In the genomic region with DNA sequence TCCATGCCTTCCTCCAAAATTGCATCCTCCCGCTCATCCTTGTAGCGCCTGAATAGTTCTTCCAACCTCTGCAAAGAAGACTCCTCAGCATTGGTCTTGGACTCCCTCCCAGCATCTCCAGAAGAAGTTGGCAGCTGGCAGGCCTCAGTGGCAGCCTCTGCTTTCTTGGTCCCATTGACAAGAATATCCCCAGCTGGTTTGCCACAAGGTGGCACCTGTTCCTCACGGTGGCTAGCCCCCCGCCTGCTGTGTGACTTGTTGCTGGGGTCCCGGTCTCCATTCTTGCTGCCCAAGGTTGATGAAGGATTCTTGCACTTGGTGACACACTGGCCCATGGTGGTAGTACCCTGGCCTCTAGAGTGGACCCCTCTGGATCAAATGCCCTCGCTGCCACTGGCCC, we compare ENCODE assay signal across 11 mouse cellular contexts. TPM values are rescaled to one million over a fixed set of nuclear protein-coding genes. Genes with fewer than 3 reads are reported as not detected.
A peak's percentile ranks its signal among the peaks of the same experiment; 100 is the strongest.
DNase-seq lines count a peak whose midpoint lies in the region; ATAC-seq and TF ChIP-seq lines count a peak whose summit lies in the region.
"Had no signal": no experiment of that assay in that cellular context is flagged by ENCODE, and none has a peak within 500 bp of the region (broad histone marks: within the 10 kb centered on the region; RNA-seq: fewer than 3 reads in every experiment).

No protein-coding gene starts in this region.

- TF ChIP-seq EP300 in MEL (IDR thresholded peaks at IDR 0.05; ENCODE audit: low read depth in 1 of 2, low read length in 2 of 2) = no peak

- TF ChIP-seq POLR2A in MEL (IDR thresholded peaks at IDR 0.05; ENCODE audit: control insufficient read depth in 1 of 2, insufficient read depth in 1 of 2, low read depth in 1 of 2, low read length in 2 of 2, poor library complexity in 1 of 2) = no peak

- peak; percentile 18 for DNase-seq in embryo, embryonic 10 days (ENCODE audit: low spot score)
- no peak for DNase-seq in embryo, embryonic 10.5 days (ENCODE audit: low spot score)
- no peak for DNase-seq in layer of hippocampus, adult 2 months (ENCODE audit: low spot score in 2 of 2)
- no peak for DNase-seq in layer of hippocampus, adult 9-10 months (ENCODE audit: low spot score)
- DNase-seq in MEL (ENCODE audit: low read depth, low spot score) = no peak
- DNase-seq in lung, postnatal 36 days = peak; percentile 36
- no peak for DNase-seq in c-Kit-positive CD71-positive TER-119-positive erythroid progenitor cells, embryonic 14.5 days (ENCODE audit: low spot score)
- DNase-seq: right cerebral cortex, postnatal 25 days had no signal

- no peak overlapping the region for H3K9ac ChIP-seq in MEL (ENCODE audit: control insufficient read depth, low read depth, low read length, poor library complexity, severe bottlenecking)
- H3K9ac ChIP-seq: limb, embryonic 13.5 days had no signal

- H3K4me3 ChIP-seq in layer of hippocampus, adult 2 months = no peak overlapping the region
- H3K4me3 ChIP-seq in MEL (ENCODE audit: control insufficient read depth in 1 of 2, insufficient read depth in 1 of 2, low read depth in 2 of 2, low read length in 2 of 2) = no peak overlapping the region
- H3K4me3 ChIP-seq: limb, embryonic 13.5 days had no signal

- H3K36me3 ChIP-seq in MEL (ENCODE audit: control insufficient read depth in 1 of 2, insufficient read depth in 2 of 2, low read length in 2 of 2) = peaks cover 0 to 15% of the 10 kb centered on the region in 2 experiments; a peak in 2 of 4 replicates

- peaks cover 12 to 14% of the 10 kb centered on the region in 2 experiments for H3K4me1 ChIP-seq in MEL (ENCODE audit: control insufficient read depth in 1 of 2, insufficient read depth in 2 of 2, low read length in 2 of 2)

- peak; percentile 60 for TF ChIP-seq CTCF in layer of hippocampus, adult 2 months (conservative IDR thresholded peaks at IDR 0.05)
- peak; percentile 6 to 25 (median 25); a peak in 2 of 6 replicates for TF ChIP-seq CTCF in MEL (IDR thresholded peaks at IDR 0.05 in 2 of 3, conservative IDR thresholded peaks at IDR 0.05 in 1 of 3; ENCODE audit: control insufficient read depth in 1 of 3, insufficient read depth in 1 of 3, low read depth in 2 of 3, low read length in 3 of 3, poor library complexity in 1 of 3, severe bottlenecking in 1 of 3)

- TF ChIP-seq RAD21 in MEL (IDR thresholded peaks at IDR 0.05; ENCODE audit: low read depth, low read length) = peak; percentile 25

- ATAC-seq in megakaryocyte-erythroid progenitor cell, adult 5-6 weeks (replicated peaks; ENCODE audit: low FRiP score, low TSS enrichment, poor library complexity, severe bottlenecking) = no peak
- ATAC-seq: hindbrain, embryonic 16.5 days had no signal

- no peak overlapping the region for H3K27ac ChIP-seq in layer of hippocampus, adult 2 months
- no peak overlapping the region for H3K27ac ChIP-seq in MEL (ENCODE audit: control insufficient read depth, low read depth, low read length)
- H3K27ac ChIP-seq: limb, embryonic 13.5 days had no signal

- H3K9me3 ChIP-seq in MEL (replicated peaks; ENCODE audit: insufficient read depth, low read length) = no peaks in the 10 kb centered on the region
- H3K9me3 ChIP-seq: limb, embryonic 13.5 days had no signal

- no peaks in the 10 kb centered on the region for H3K27me3 ChIP-seq in MEL (ENCODE audit: control insufficient read depth in 1 of 2, insufficient read depth in 2 of 2, low read length in 2 of 2)
- H3K27me3 ChIP-seq: limb, embryonic 13.5 days had no signal

- H3K79me2 ChIP-seq in MEL (ENCODE audit: control insufficient read depth, insufficient read depth, low read length, poor library complexity) = no peaks in the 10 kb centered on the region

TF ChIP-seq in MEL, 35 proteins besides CTCF, POLR2A, EP300 and RAD21:
- no peak for TF ChIP-seq UBTF (IDR thresholded peaks at IDR 0.05; ENCODE audit: borderline replicate concordance, insufficient read depth, low read depth, low read length)
- no peak for TF ChIP-seq USF2 (IDR thresholded peaks at IDR 0.05; ENCODE audit: borderline replicate concordance in 1 of 2, insufficient read depth in 1 of 2, low read depth in 1 of 2, low read length in 2 of 2)
- peak; percentile 25; the same call in 1 of the 2 replicates for TF ChIP-seq SMC3 (IDR thresholded peaks at IDR 0.05; ENCODE audit: low read depth, low read length)
TF ChIP-seq in MEL: peak in this region for 1.

RNA-seq across cellular contexts. Expression of gene Lyrm1, which starts 36.2 kb away (rescaled TPM):
- 10 to 100 TPM in 1 of 2 experiments, 1 to 10 TPM in 1; 9.8 to 10.8 TPM for total RNA-seq in layer of hippocampus, adult 2 months (2021)
- 2.1 and 4.0 TPM in 2 replicates for total RNA-seq in MEL (2012; rRNA removed)
- 1 to 10 TPM in 1 of 2 experiments, not detected in 1; 4.4 TPM for polyA plus RNA-seq in MEL (2012; ENCODE audit: insufficient read depth in 1 of 2, insufficient read length in 2 of 2, low read depth in 1 of 2, low replicate concordance in 2 of 2, missing spikeins in 1 of 2)
- total RNA-seq in megakaryocyte-erythroid progenitor cell, adult 5-6 weeks (2014; fragmentation: Nextera tagmentation) = 3.0 and 5.2 TPM in 2 replicates
- total RNA-seq in megakaryocyte-erythroid progenitor cell, adult 5-6 weeks (2017) = 1.8 TPM in 1 of 2 replicates, not detected in the other

RNA-seq across cellular contexts. Expression of gene Dcun1d3, which starts 36.6 kb away (rescaled TPM):
- total RNA-seq in layer of hippocampus, adult 2 months (2021) = 10 to 100 TPM; 22.3 TPM
- 2.5 and 3.3 TPM in 2 replicates for total RNA-seq in MEL (2012; rRNA removed)
- 1 to 10 TPM in 1 of 2 experiments, not detected in 1; 5.6 TPM for polyA plus RNA-seq in MEL (2012; ENCODE audit: insufficient read depth in 1 of 2, insufficient read length in 2 of 2, low read depth in 1 of 2, low replicate concordance in 2 of 2, missing spikeins in 1 of 2)
- 0.94 and 2.5 TPM in 2 replicates for total RNA-seq in megakaryocyte-erythroid progenitor cell, adult 5-6 weeks (2014; fragmentation: Nextera tagmentation)
- total RNA-seq in megakaryocyte-erythroid progenitor cell, adult 5-6 weeks (2017) = 2.2 and 4.7 TPM in 2 replicates

Comparison
In these comparisons a context has a peak if more than half of its experiments do, and no peak if none do; other contexts are left out.
1. DNase-seq: peak in embryo, embryonic 10 days (single experiment) and lung, postnatal 36 days (single experiment); none in embryo, embryonic 10.5 days (single experiment), layer of hippocampus, adult 2 months (0 of 2), layer of hippocampus, adult 9-10 months (single experiment), MEL (single experiment) and c-Kit-positive CD71-positive TER-119-positive erythroid progenitor cells, embryonic 14.5 days (single experiment).